Mouse (Mus musculus) hindbrain, postnatal 0 days (tissue): ENCODE measurements around the gene Ube2e1. TPM values are rescaled to one million over a fixed set of nuclear protein-coding genes. Genes with fewer than 3 reads are reported as not detected.
A peak's percentile ranks its signal among the peaks of the same experiment; 100 is the strongest.

ENCODE experiments used
- ATAC-seq: fragments of 200-750 bp; cut with Nextera tagmentation; 2 replicates; pipeline ENCODE4 v1.8.0; 2017; ENCODE audit warnings: mild to moderate bottlenecking, moderate TSS enrichment, moderate library complexity
- DNase-seq: peaks from one replicate; pipeline ENCODE4 v3.0.0-alpha.2; 2015; ENCODE audit warnings: low spot score
- H3K27ac ChIP-seq: fragments of 300-500 bp; sonication (generic); 2 replicates; pipeline ENCODE4 v1.5.1; 2014; ENCODE audit warnings: mild to moderate bottlenecking
- H3K27me3 ChIP-seq: fragments of 300-500 bp; sonication (generic); 2 replicates; pipeline ENCODE4 v1.6.1; 2014; ENCODE audit warnings: low read length, mixed read lengths; ENCODE audit not compliant: insufficient read depth
- H3K36me3 ChIP-seq: fragments of 300-500 bp; sonication (generic); 2 replicates; pipeline ENCODE4 v1.6.1; 2014; ENCODE audit warnings: low read length, mixed read lengths; ENCODE audit not compliant: insufficient read depth
- H3K4me1 ChIP-seq: fragments of 300-500 bp; sonication (generic); 2 replicates; pipeline ENCODE4 v1.6.1; 2014; ENCODE audit warnings: antibody characterized with exemption, low read length, mixed read lengths; ENCODE audit not compliant: insufficient read depth
- H3K4me2 ChIP-seq: fragments of 300-500 bp; sonication (generic); 2 replicates; pipeline ENCODE4 v1.6.1; 2014; ENCODE audit warnings: low read depth, mild to moderate bottlenecking, low read length, moderate library complexity, mixed read lengths
- H3K4me3 ChIP-seq: fragments of 300-500 bp; sonication (generic); 2 replicates; pipeline ENCODE4 v1.5.1; 2014; ENCODE audit warnings: low read length
- H3K9ac ChIP-seq: fragments of 300-500 bp; sonication (generic); replicated peaks from 2 replicates; pipeline ENCODE4 v1.6.1; 2014; ENCODE audit warnings: mild to moderate bottlenecking, low read length, moderate library complexity, mixed read lengths
- H3K9me3 ChIP-seq: fragments of 300-500 bp; sonication (generic); 2 replicates; pipeline ENCODE4 v1.6.1; 2016; ENCODE audit warnings: low read length, mixed read lengths
- CTCF ChIP-seq: IDR thresholded peaks from 2 replicates; pipeline ENCODE4 v1.5.1; 2016; ENCODE audit warnings: antibody characterized with exemption, control low read depth, low read depth
- WGBS: fragments of 180-500 bp; shearing (Covaris S2); extraction: QIAGEN DNeasy Blood & Tissue Kit; methylation state at CpG from one replicate; pipeline ENCODE4 v1.1.7; 2014; 5-methylcytosine and 5-hydroxymethylcytosine counted together
- polyA plus RNA-seq: library from polyadenylated mRNA; unstranded; fragments of >200 nt; fragmentation: Nextera tagmentation; extraction: Ambion mirVana; gene quantifications from 2 replicates; pipeline ENCODE4 v1.2.1, GENCODE M21; 2015
- total RNA-seq: library from RNA; depleted of rRNA; stranded (reverse); fragments of >200 nt; gene quantifications from 2 replicates; pipeline ENCODE4 v1.2.3, GENCODE M21; 2014

Ube2e1 gene
- total and polyA plus RNA-seq, 2 experiments from 2014 or later: 33.5 to 157 TPM

DNA sequence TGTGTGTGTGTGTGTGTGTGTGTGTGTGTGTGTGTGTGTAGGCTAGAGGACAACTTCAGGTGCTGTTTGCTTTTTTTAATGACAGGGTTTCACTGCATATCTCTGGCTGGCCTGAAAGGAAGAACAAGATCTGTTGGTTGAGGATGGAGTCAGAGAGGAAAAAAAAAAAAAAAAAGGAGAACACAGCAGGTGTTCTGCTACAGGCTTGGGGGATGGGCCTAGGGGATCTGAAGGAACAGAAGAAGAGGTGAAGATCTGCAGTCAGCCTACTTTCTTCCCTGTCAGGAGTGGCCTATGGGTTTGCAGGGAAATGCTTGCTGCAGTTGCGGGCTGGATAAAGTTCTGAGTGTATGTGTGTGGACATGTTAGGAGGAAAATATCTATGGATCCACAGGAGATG, 19.0 kb upstream of the Ube2e1 start:
- ATAC-seq (no peak), DNase-seq (no peak)
- TF ChIP-seq CTCF: no peak
- Histone ChIP-seq H3K4me3 (no peak overlapping the region), H3K4me2 (no peak overlapping the region), H3K27me3 (no peaks in the 10 kb centered on the region), H3K9ac (no peak overlapping the region), H3K27ac (no peak overlapping the region), H3K36me3 (no peaks in the 10 kb centered on the region), H3K9me3 (no peaks in the 10 kb centered on the region), H3K4me1 (no peaks in the 10 kb centered on the region)
- WGBS: 93% methylated on average over 1 of the region's 1 CpGs

DNA sequence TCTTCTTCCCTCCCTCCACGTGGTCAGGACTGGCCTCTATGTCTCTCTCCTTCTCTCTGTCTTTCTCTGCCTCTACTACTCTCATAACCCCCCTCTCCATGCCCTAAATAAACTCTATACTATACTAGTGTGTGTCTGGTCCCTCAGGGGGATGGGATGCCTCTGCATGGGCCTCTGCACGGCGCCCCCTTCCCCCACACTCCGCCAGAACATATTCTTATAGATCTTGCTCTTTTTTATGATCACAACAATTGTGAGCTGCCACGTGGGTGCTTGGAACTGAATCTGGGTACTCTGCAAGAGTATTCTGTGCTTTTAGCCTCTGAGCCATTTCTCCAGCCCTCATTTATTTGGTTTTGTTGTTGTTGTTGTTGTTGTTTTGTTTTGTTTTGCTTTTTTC, 18.2 kb upstream of the Ube2e1 start:
- H3K4me2 ChIP-seq: no peak overlapping the region
- no peak overlapping the region for H3K4me3 ChIP-seq
- H3K4me1 ChIP-seq: no peaks in the 10 kb centered on the region
- H3K9me3 ChIP-seq: no peaks in the 10 kb centered on the region
- 61% methylated on average over 5 of the region's 5 CpGs for WGBS
- no peak for ATAC-seq
- H3K9ac ChIP-seq: no peak overlapping the region
- H3K27ac ChIP-seq: no peak overlapping the region
- TF ChIP-seq CTCF: no peak
- H3K27me3 ChIP-seq: no peaks in the 10 kb centered on the region
- H3K36me3 ChIP-seq: no peaks in the 10 kb centered on the region
- DNase-seq: no peak

DNA sequence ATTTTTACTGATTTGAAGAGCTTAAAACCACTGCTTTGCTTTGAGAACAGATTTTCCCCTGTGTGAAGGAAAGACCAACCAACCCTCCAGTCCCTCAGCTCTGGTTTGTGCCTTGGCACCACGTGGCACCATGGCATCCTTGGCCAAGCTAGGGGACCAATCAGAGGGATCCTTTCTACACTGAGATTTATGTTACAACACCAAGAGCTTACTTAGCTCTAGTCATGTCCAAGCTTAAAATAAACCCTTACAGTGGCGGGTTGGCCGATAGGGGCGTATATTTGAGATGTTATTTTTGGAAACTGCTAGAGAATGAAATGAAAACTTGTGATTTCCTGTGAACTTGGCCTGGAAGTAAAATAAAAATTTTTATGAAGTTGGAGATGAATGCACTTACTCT, 11.9 kb upstream of the Ube2e1 start:
- Histone ChIP-seq H3K27ac (no peak overlapping the region), H3K4me1 (no peaks in the 10 kb centered on the region), H3K27me3 (no peaks in the 10 kb centered on the region), H3K36me3 (no peaks in the 10 kb centered on the region), H3K9me3 (no peaks in the 10 kb centered on the region), H3K4me3 (no peak overlapping the region), H3K9ac (no peak overlapping the region), H3K4me2 (no peak overlapping the region)
- WGBS: 79% methylated on average over 4 of the region's 4 CpGs
- DNase-seq (no peak), ATAC-seq (no peak)
- no peak for TF ChIP-seq CTCF

DNA sequence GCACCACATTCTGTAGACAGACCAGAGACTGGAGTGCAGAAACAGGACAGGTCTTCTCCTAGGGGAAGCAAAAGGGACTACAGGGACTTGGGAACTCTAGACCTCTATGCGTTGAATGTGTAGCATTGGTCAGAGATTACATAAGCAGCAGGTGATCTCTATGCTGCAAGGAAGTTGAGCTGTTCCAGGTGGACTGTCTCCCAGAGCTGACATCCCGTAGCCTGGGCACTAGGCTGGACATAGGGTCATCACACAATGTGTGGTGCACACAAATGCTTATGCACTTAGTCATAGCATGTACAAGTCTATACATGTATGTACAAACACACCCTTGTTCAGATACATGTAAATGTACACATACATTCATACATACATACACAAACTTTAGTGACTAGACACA, 11.1 kb upstream of the Ube2e1 start:
- ATAC-seq (no peak), DNase-seq (no peak)
- no peaks in the 10 kb centered on the region for H3K9me3 ChIP-seq
- WGBS: 90% methylated on average over 2 of the region's 2 CpGs
- H3K27me3 ChIP-seq: no peaks in the 10 kb centered on the region
- H3K27ac ChIP-seq: no peak overlapping the region
- H3K4me1 ChIP-seq: no peaks in the 10 kb centered on the region
- no peak overlapping the region for H3K4me2 ChIP-seq
- H3K9ac ChIP-seq: no peak overlapping the region
- H3K36me3 ChIP-seq: no peaks in the 10 kb centered on the region
- TF ChIP-seq CTCF: no peak
- H3K4me3 ChIP-seq: no peak overlapping the region

DNA sequence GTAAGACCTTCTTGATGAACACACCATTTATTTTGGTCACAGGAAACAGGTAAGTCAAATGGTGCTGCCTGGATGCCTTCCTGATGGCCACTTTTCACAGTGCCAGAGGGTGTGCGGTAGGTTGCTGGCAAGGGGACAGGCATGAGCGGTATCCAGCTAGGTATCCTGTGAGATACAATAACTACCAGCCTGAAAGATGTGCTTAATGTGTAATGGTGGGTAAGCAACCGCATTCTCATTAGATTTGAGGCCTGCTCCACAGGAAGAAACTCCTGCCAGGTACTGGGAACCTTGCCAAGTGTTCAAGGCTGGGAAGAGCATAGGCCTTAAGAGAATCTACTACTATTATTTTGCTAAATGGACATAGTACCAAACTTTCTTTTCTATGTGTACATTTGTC, 9.4 kb upstream of the Ube2e1 start:
- Histone ChIP-seq H3K36me3 (no peaks in the 10 kb centered on the region), H3K4me1 (no peaks in the 10 kb centered on the region), H3K27ac (no peak overlapping the region), H3K9ac (no peak overlapping the region), H3K9me3 (no peaks in the 10 kb centered on the region), H3K4me2 (no peak overlapping the region), H3K4me3 (no peak overlapping the region), H3K27me3 (no peaks in the 10 kb centered on the region)
- 52% methylated on average over 3 of the region's 3 CpGs for WGBS
- peak; percentile 56 for ATAC-seq
- DNase-seq: peak; percentile 45
- TF ChIP-seq CTCF: no peak

DNA sequence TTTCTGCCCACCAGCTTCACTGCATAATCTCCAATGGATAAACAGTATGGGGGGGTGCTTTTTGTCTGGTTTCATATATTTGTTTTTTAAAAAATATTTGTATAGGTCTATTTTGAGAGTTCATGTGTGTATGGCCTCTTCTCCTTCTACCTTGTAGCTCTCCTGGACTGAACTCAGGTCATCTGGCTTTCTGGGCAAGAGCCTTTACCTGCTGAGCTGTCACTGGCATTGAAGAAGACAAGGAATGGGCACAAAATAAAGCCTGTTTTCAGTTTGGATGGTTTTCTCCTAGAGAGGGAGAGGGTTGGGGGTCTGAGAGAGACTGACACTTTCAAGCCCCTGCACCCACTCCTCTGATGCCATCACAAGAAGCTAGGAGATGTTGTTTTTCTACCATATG, 4.4 kb upstream of the Ube2e1 start:
- Histone ChIP-seq H3K4me3 (no peak overlapping the region), H3K27me3 (no peaks in the 10 kb centered on the region), H3K9me3 (no peaks in the 10 kb centered on the region), H3K4me1 (no peaks in the 10 kb centered on the region), H3K36me3 (no peaks in the 10 kb centered on the region), H3K27ac (no peak overlapping the region), H3K9ac (no peak overlapping the region), H3K4me2 (no peak overlapping the region)
- ATAC-seq (no peak), DNase-seq (no peak)
- no peak for TF ChIP-seq CTCF

DNA sequence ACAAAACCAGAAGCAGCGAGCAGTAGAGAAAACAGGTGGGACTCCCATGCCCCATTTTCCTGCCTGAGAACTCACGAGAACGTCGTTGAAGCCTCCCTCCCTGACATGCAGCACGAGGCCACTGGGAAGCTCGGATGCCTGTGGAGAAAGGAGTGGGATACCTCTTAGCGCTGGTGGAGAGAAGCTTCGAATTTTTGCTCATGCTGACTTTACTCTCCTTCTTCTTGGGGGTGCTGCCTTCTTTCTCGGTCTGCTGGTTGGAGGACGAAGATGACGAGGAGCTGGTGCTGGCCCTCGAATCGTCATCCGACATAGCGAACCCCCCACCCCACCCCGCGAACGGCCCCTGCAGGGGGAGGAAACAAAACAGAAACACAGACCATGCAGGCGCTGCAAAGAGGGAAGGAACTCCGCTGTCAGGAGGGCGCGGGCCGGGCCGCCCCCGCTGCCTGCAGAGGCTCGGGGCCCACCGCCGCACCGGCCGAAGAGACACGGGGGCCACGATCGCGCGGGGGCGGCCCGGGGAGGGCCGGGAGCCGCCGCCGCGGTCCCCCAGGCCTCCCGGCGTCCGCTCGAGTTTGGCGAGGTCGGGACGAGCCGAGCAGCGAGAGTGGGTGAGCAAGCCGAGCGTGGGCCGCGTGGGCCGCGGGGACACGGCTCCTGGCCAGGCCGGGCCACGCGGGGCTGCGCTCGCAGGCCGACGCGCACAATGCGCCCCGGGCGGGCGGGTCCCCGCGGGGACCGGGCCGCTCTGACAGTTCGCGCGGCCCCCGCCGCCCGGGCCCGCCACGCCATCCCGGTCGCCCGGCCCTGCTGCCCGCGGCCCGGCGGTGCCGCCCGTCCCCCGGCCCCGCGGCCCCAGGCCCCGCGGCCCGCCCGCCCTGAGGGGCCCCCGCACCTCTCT, 618 bp downstream of the Ube2e1 start:
- WGBS: 0% methylated on average over 41 of the region's 99 CpGs
- Histone ChIP-seq H3K27ac (peak overlapping the region; percentile 86), H3K4me1 (peaks cover 19% of the 10 kb centered on the region), H3K9ac (peak overlapping the region; percentile 96), H3K9me3 (no peaks in the 10 kb centered on the region), H3K27me3 (no peaks in the 10 kb centered on the region), H3K4me3 (peak overlapping the region; percentile 90), H3K36me3 (no peaks in the 10 kb centered on the region), H3K4me2 (peak overlapping the region; percentile 77)
- peak; percentile 58 for ATAC-seq
- DNase-seq: peak; percentile 55
- TF ChIP-seq CTCF: no peak
